Mouse (Mus musculus) MEL (cell line): Measurements from ENCODE around the gene Hmgcr.

Source experiments
- CTCF ChIP-seq, 3 experiments: IDR thresholded peaks in 2 of 3; conservative IDR thresholded peaks in 1 of 3; 2 replicates each; pipeline ENCODE4 v1.5.1; 2011 to 2012; ENCODE audit warnings: low read length in 3 of 3, low read depth in 2 of 3, mild to moderate bottlenecking in 2 of 3, improper control_type of control experiment in 1 of 3, inconsistent platforms in 1 of 3, mixed read lengths in 1 of 3, moderate library complexity in 1 of 3; ENCODE audit not compliant: control insufficient read depth in 1 of 3, insufficient read depth in 1 of 3, poor library complexity in 1 of 3, severe bottlenecking in 1 of 3
- GABPA ChIP-seq: IDR thresholded peaks from 2 replicates; pipeline ENCODE4 v1.6.1; 2012; ENCODE audit warnings: low read depth, mild to moderate bottlenecking, inconsistent platforms, low read length, improper control_type of control experiment, moderate library complexity
- GATA1 ChIP-seq: IDR thresholded peaks from 2 replicates; pipeline ENCODE4 v1.6.1; 2011; ENCODE audit warnings: low read depth, low read length, improper control_type of control experiment
- MYC ChIP-seq: IDR thresholded peaks from 2 replicates; pipeline ENCODE4 v1.6.1; 2011; ENCODE audit warnings: low read depth, mild to moderate bottlenecking, low read length, improper control_type of control experiment, moderate library complexity
- POLR2A ChIP-seq, 2 experiments: IDR thresholded peaks; 2 replicates each; pipeline ENCODE4 v1.6.1; 2011 to 2012; ENCODE audit warnings: low read length in 2 of 2, mild to moderate bottlenecking in 2 of 2, control low read depth in 1 of 2, improper control_type of control experiment in 1 of 2, low read depth in 1 of 2, moderate library complexity in 1 of 2; ENCODE audit not compliant: control insufficient read depth in 1 of 2, insufficient read depth in 1 of 2, poor library complexity in 1 of 2
- POLR2AphosphoS5 ChIP-seq: IDR thresholded peaks from 2 replicates; pipeline ENCODE4 v1.6.1; 2012; ENCODE audit warnings: low read depth, borderline replicate concordance, mild to moderate bottlenecking, inconsistent platforms, low read length, moderate library complexity, mixed read lengths
- RAD21 ChIP-seq: IDR thresholded peaks from 2 replicates; pipeline ENCODE4 v1.6.1; 2011; ENCODE audit warnings: mild to moderate bottlenecking, low read depth, low read length, improper control_type of control experiment
- SIN3A ChIP-seq: IDR thresholded peaks from 2 replicates; pipeline ENCODE4 v1.6.1; 2012; ENCODE audit warnings: low read length, improper control_type of control experiment, inconsistent platforms
- TAL1 ChIP-seq: IDR thresholded peaks from 2 replicates; pipeline ENCODE4 v1.6.1; 2012; ENCODE audit warnings: mild to moderate bottlenecking, inconsistent platforms, low read length, moderate library complexity, mixed read lengths
- ZKSCAN1 ChIP-seq: IDR thresholded peaks from 2 replicates; pipeline ENCODE4 v1.6.1; 2012; ENCODE audit warnings: low read depth, mild to moderate bottlenecking, inconsistent platforms, low read length, improper control_type of control experiment, moderate library complexity
- ZMIZ1 ChIP-seq: IDR thresholded peaks from 2 replicates; pipeline ENCODE4 v1.6.1; 2012; ENCODE audit warnings: low read depth, mild to moderate bottlenecking, inconsistent platforms, low read length, improper control_type of control experiment, moderate library complexity

DNA sequence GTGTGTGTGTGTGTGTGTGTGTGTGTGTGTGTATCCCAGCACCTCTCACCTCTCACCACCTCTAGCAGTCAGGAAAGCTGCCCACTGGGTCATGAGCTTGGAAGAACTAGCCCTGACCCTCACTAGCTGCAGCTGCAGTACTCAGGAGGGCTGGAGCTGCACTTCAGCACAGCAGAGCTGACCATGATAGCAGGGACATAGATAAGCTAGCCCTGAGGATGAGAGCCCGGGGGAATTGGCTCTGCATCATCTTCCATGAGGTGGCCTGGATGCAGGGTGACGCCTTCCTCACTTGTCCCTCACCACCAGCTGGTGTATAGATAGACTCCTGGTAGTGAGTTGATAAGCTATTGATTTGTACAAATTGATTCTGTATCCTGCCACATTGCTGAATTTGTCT, 49.3 kb upstream of the Hmgcr start:
- no peak for TF ChIP-seq CTCF (IDR thresholded peaks at IDR 0.05 in 2 of 3, conservative IDR thresholded peaks at IDR 0.05 in 1 of 3; ENCODE audit: control insufficient read depth in 1 of 3, insufficient read depth in 1 of 3, low read depth in 2 of 3, low read length in 3 of 3, poor library complexity in 1 of 3, severe bottlenecking in 1 of 3)
- no peak for TF ChIP-seq ZKSCAN1
- no peak for TF ChIP-seq POLR2A (IDR thresholded peaks at IDR 0.05; ENCODE audit: control insufficient read depth in 1 of 2, insufficient read depth in 1 of 2, low read depth in 1 of 2, low read length in 2 of 2, poor library complexity in 1 of 2)
- TF ChIP-seq MYC = no peak
- no peak for TF ChIP-seq RAD21
- no peak for TF ChIP-seq GABPA
- no peak for TF ChIP-seq ZMIZ1
- TF ChIP-seq GATA1 = no peak
- TF ChIP-seq TAL1 = no peak
- TF ChIP-seq POLR2AphosphoS5 = no peak
- TF ChIP-seq SIN3A = no peak
